Mouse (Mus musculus) NIH3T3 (cell line): ENCODE data around the gene Wdfy3.
"Not testable (repeated sequence)": the region's sequence is repeated elsewhere in the genome, so short reads cannot be mapped to it uniquely, and the experiment has no call there.

ENCODE experiments used
- DNase-seq: peaks from one replicate; pipeline ENCODE4 v3.0.0-alpha.2; 2012; ENCODE audit warnings: low read depth

The Wdfy3 gene

DNA sequence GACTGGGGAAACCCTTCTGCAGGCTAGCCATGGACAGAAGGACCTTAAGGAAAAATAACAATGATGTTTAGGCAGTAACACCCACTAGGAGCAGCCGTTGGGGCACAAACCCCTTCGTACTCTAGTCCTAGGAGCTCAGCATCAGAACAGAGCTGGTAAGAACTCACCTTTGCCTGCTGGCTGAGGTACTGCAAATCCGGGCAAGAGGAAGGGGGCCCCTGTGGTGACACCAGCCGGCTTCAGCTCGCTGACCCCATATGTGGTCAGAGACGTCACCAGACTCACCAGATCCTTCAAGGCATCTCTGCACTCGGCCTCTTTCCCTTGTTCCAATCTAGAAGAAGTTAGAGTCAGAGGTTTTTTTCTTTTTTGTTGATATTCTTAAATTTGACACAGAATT, 121.1 kb downstream of the Wdfy3 start:
- DNase-seq: no peak

GRCm38 (mm10) chr5:101945731-101946130, 124.0 kb downstream of the Wdfy3 start:
- no peak for DNase-seq

GRCm38 (mm10) chr5:101937909-101938596, 131.7 kb downstream of the Wdfy3 start:
- DNase-seq: no peak

GRCm38 (mm10) chr5:101937362-101937761, 132.4 kb downstream of the Wdfy3 start:
- no peak for DNase-seq

GRCm38 (mm10) chr5:101935893-101936292, 133.8 kb downstream of the Wdfy3 start:
- DNase-seq: no peak

GRCm38 (mm10) chr5:101934629-101935028, 135.1 kb downstream of the Wdfy3 start:
- DNase-seq: no peak

DNA sequence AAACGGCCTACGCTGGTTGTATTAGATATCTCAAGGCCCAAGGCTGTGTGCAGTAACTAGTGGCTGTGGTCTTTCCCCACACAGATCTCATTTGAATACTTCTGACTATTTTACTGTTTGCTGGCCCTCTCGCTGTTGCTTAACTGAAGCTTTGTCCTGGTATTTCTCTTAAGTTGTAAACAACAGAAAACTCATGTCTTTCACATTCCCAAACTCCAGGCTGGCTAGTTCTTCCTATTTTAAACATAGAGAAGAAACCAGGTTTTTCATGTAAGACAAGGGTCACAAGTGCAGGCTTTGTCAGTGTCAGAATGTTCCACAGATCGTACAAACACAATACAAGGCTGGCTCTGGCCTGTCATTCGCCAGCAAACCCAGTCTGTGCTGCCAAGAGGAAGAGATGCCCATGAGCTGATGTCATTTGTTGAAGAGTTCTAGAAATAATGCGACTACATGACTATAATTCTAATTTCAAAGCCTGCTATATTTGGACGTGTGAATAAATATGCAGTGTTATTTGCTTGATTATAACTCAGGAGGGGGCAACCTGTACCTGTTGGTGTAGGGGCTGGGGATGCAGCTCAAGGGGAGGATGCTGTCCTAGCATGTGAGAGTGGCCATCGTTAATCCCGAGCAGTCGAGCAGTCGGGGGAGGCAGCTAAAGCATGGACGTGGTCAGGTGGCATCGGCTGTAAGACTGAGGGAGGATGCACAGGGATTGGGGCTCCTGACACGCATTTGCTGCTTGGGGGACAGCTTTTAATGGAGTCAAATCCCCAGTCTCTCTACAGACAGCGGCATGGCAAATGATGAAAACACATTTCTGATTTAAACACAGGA, 136.5 kb downstream of the Wdfy3 start:
- DNase-seq: no peak

GRCm38 (mm10) chr5:101931997-101932396, 137.7 kb downstream of the Wdfy3 start:
- peak; percentile 13 for DNase-seq

DNA sequence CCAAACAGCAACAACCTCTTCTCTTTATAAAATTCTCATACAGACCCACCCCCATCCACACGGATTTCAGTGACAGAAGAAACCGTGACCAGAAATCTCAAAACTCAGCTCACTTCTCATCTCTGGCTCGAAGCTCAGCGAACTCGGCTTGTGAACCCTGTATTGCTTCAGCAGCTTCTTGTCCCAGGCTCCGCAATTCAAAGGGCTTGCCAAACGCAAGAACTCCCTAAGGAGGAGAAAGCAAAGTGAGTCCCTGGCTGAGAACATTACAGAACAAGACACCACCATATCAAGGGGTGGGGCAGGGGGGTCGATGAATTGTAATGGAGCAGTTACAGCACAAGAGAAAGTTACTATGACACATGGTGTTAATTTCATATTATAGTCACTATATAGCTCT, 143.4 kb downstream of the Wdfy3 start:
- no peak for DNase-seq

GRCm38 (mm10) chr5:101923710-101924109, 146.0 kb downstream of the Wdfy3 start:
- DNase-seq: no peak

DNA sequence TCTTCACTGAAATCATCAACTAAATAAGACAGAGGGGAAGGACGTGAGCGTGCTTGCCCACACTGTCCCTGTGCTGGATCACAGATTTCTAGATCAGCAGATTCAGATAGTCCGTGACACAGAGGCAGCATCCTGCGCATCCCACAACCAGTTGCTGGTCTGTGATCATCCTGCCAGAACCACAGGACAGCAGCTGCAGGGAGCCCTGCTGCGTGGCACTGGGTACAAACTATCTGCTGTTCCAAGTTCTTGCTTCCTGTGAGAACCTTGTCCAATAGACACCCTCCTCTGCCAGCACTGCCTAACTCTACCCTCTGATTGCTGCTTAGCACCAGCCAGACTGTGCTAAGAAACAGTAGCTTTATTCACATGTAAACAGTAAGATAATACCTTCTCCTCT, 150.2 kb downstream of the Wdfy3 start:
- DNase-seq: no peak

GRCm38 (mm10) chr5:101909468-101909867, 160.3 kb downstream of the Wdfy3 start:
- DNase-seq: no peak

GRCm38 (mm10) chr5:101905624-101906023, 164.1 kb downstream of the Wdfy3 start:
- no peak for DNase-seq

GRCm38 (mm10) chr5:101904841-101905240, 164.9 kb downstream of the Wdfy3 start:
- not testable (repeated sequence) for DNase-seq

- no peak for DNase-seq
Measured at GRCm38 (mm10) chr5:101902686-101903085, 167.0 kb downstream of the Wdfy3 start.

DNA sequence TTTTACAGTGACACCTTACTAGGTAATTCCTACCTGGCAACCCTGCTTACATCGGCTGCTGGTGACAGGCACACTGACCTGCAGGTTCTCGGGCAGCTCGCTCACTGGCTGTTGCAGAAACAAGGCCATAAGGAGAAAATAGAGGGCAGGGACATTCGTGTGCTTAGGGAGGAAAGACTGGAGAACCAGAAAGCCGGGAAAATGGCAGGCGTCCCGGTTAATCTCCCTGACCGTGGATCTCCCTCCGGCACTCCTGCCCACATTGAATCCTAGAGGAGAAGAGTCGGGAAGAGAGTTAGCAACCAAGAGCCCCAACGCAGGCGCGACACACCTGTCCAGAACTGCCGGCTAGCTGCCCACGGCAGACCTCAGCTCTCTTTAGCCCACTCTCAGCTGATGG, 169.7 kb downstream of the Wdfy3 start:
- DNase-seq: no peak

GRCm38 (mm10) chr5:101896784-101897183, 172.9 kb downstream of the Wdfy3 start:
- DNase-seq: no peak

GRCm38 (mm10) chr5:101895717-101896645, 173.7 kb downstream of the Wdfy3 start:
- DNase-seq: peak; percentile 33

- DNase-seq: peak; percentile 22
Measured at GRCm38 (mm10) chr5:101895119-101895518, 174.6 kb downstream of the Wdfy3 start.

DNA sequence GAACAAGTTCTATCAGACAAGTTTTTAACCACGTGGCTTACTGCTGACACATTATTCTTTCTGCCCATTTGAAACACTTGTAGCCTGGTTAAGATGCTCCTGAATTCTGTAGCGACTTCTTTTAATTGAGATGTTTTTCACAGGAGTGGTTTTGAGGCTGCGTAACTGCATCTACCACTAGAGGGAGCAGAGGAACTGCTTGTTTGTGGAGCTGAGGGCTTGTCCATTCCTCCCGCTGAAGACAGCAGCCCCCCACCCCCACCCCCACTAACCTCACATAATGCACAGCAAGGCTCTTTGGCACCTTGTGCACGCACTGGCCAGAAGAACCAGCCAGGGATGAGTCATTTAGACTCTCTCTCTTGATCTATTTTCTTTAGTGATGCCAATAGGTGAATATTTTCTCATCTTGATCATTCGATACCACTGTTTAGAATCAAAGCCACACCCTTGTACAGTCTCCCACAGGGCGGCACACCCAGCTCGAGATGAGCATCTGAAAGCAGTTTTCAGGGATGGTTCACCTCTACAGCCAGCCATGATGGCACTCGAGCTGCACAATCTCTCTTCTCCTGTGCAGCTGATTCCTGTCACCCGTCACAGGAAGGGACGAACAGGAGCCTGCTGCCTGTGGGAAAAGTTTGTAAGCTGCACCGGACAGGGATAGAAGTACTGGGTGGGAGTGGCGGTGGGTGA, 175.8 kb downstream of the Wdfy3 start:
- DNase-seq: peak; percentile 65

DNA sequence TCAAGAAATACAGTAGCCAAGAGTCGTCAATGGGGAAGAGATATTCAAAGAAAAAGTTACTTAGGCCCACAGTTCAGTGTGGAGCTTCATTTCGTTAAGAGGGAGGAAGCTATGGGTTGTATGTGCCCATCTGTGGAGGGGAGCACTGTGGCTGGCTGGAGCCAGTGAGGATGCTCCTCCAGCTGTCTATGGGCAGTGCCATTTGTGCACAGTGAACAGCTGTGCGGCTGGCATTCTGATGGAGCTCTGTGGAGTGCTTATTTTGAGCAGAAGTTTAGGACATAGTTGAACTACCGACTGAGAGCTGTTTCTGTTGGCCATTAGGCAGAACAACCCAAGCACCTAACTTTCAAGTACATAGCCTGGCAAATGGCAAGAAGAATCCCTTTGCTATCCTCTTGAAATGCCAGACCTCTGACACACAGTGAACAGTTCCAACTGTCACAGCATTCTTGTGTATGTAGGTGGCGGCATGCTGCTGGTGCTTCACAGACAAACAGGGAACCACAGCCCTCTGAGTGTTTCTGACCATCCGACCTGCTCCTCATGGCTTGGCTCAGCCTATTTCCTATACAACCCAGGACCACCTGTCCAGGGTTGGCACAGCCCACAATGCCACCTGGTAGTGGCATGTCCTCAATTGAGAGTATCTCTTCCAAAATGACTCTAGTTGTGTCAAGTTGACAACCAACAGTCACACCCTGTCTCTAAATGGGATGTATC, 177.9 kb downstream of the Wdfy3 start:
- DNase-seq: no peak
